Mouse (Mus musculus) MEL (cell line): ENCODE measurements around the gene Smc5. TPM values are rescaled to one million over a fixed set of nuclear protein-coding genes. Genes with fewer than 3 reads are reported as not detected.

Source experiments
- DNase-seq: peaks from one replicate; pipeline ENCODE4 v3.0.0; 2011; ENCODE audit warnings: low read depth, low spot score
- H3K27ac ChIP-seq: 2 replicates; pipeline ENCODE4 v1.5.1; 2012; ENCODE audit warnings: low read depth, mild to moderate bottlenecking, control low read depth, low read length, moderate library complexity; ENCODE audit not compliant: control insufficient read depth
- H3K27me3 ChIP-seq, 2 experiments: fragments of 150-350 bp in 1 of 2; sonication (generic) in 1 of 2; 2 replicates each; pipeline ENCODE4 v1.6.1; 2012; ENCODE audit warnings: low read length in 2 of 2, mild to moderate bottlenecking in 2 of 2, improper control_type of control experiment in 1 of 2, moderate library complexity in 1 of 2; ENCODE audit not compliant: insufficient read depth in 2 of 2, control insufficient read depth in 1 of 2
- H3K36me3 ChIP-seq, 2 experiments: 2 replicates each; pipeline ENCODE4 v1.6.1; 2012 to 2014; ENCODE audit warnings: low read length in 2 of 2, improper control_type of control experiment in 1 of 2, inconsistent platforms in 1 of 2, mild to moderate bottlenecking in 1 of 2; ENCODE audit not compliant: insufficient read depth in 2 of 2, control insufficient read depth in 1 of 2
- H3K4me1 ChIP-seq, 2 experiments: fragments of 150-350 bp in 1 of 2; sonication (generic) in 1 of 2; 2 replicates each; pipeline ENCODE4 v1.6.1; 2012; ENCODE audit warnings: low read length in 2 of 2, improper control_type of control experiment in 1 of 2, mild to moderate bottlenecking in 1 of 2; ENCODE audit not compliant: insufficient read depth in 2 of 2, control insufficient read depth in 1 of 2
- H3K4me3 ChIP-seq, 2 experiments: fragments of 150-350 bp in 1 of 2; sonication (generic) in 1 of 2; 2 replicates each; pipeline ENCODE4 v1.5.1; 2012; ENCODE audit warnings: low read depth in 2 of 2, low read length in 2 of 2, mild to moderate bottlenecking in 2 of 2, moderate library complexity in 2 of 2, control low read depth in 1 of 2, improper control_type of control experiment in 1 of 2; ENCODE audit not compliant: control insufficient read depth in 1 of 2, insufficient read depth in 1 of 2
- H3K79me2 ChIP-seq: 2 replicates; pipeline ENCODE4 v1.6.1; 2012; ENCODE audit warnings: mild to moderate bottlenecking, low read length, moderate library complexity; ENCODE audit not compliant: control insufficient read depth, poor library complexity, insufficient read depth
- H3K9ac ChIP-seq: 2 replicates; pipeline ENCODE4 v1.6.1; 2012; ENCODE audit warnings: low read depth, mild to moderate bottlenecking, control low read depth, low read length, moderate library complexity; ENCODE audit not compliant: control insufficient read depth, poor library complexity, severe bottlenecking
- H3K9me3 ChIP-seq: fragments of 150-350 bp; sonication (generic); replicated peaks from 2 replicates; pipeline ENCODE4 v1.6.1; 2012; ENCODE audit warnings: mild to moderate bottlenecking, low read length, improper control_type of control experiment, moderate library complexity; ENCODE audit not compliant: insufficient read depth
- CHD1 ChIP-seq: IDR thresholded peaks from 2 replicates; pipeline ENCODE4 v1.6.1; 2012; ENCODE audit warnings: low read depth, mild to moderate bottlenecking, inconsistent platforms, low read length, improper control_type of control experiment
- CTCF ChIP-seq, 3 experiments: IDR thresholded peaks in 2 of 3; conservative IDR thresholded peaks in 1 of 3; 2 replicates each; pipeline ENCODE4 v1.5.1; 2011 to 2012; ENCODE audit warnings: low read length in 3 of 3, low read depth in 2 of 3, mild to moderate bottlenecking in 2 of 3, improper control_type of control experiment in 1 of 3, inconsistent platforms in 1 of 3, mixed read lengths in 1 of 3, moderate library complexity in 1 of 3; ENCODE audit not compliant: control insufficient read depth in 1 of 3, insufficient read depth in 1 of 3, poor library complexity in 1 of 3, severe bottlenecking in 1 of 3
- ETS1 ChIP-seq: IDR thresholded peaks from 2 replicates; pipeline ENCODE4 v1.6.1; 2012; ENCODE audit warnings: low read depth, mild to moderate bottlenecking, inconsistent platforms, low read length, improper control_type of control experiment, moderate library complexity
- HCFC1 ChIP-seq: IDR thresholded peaks from 2 replicates; pipeline ENCODE4 v1.6.1; 2012; ENCODE audit warnings: low read depth, mild to moderate bottlenecking, inconsistent platforms, low read length, improper control_type of control experiment, moderate library complexity
- JUND ChIP-seq: IDR thresholded peaks from 2 replicates; pipeline ENCODE4 v1.6.1; 2011; ENCODE audit warnings: low read depth, mild to moderate bottlenecking, improper control_type of control experiment, low read length
- MAZ ChIP-seq: IDR thresholded peaks from 2 replicates; pipeline ENCODE4 v1.6.1; 2012; ENCODE audit warnings: low read depth, mild to moderate bottlenecking, inconsistent platforms, low read length, improper control_type of control experiment
- MYB ChIP-seq: IDR thresholded peaks from 2 replicates; pipeline ENCODE4 v1.6.1; 2011; ENCODE audit warnings: mild to moderate bottlenecking, low read depth, low read length, improper control_type of control experiment
- MYC ChIP-seq: IDR thresholded peaks from 2 replicates; pipeline ENCODE4 v1.6.1; 2011; ENCODE audit warnings: low read depth, mild to moderate bottlenecking, low read length, improper control_type of control experiment, moderate library complexity
- POLR2A ChIP-seq, 2 experiments: IDR thresholded peaks; 2 replicates each; pipeline ENCODE4 v1.6.1; 2011 to 2012; ENCODE audit warnings: low read length in 2 of 2, mild to moderate bottlenecking in 2 of 2, control low read depth in 1 of 2, improper control_type of control experiment in 1 of 2, low read depth in 1 of 2, moderate library complexity in 1 of 2; ENCODE audit not compliant: control insufficient read depth in 1 of 2, insufficient read depth in 1 of 2, poor library complexity in 1 of 2
- RAD21 ChIP-seq: IDR thresholded peaks from 2 replicates; pipeline ENCODE4 v1.6.1; 2011; ENCODE audit warnings: mild to moderate bottlenecking, low read depth, low read length, improper control_type of control experiment
- TCF12 ChIP-seq: IDR thresholded peaks from 2 replicates; pipeline ENCODE4 v1.6.1; 2014; ENCODE audit warnings: low read depth, mild to moderate bottlenecking, inconsistent platforms, low read length, improper control_type of control experiment, moderate library complexity
- USF1 ChIP-seq: IDR thresholded peaks from 2 replicates; pipeline ENCODE4 v1.6.1; 2014; ENCODE audit warnings: low read depth, mild to moderate bottlenecking, inconsistent platforms, low read length, improper control_type of control experiment, moderate library complexity
- USF2 ChIP-seq, 2 experiments: IDR thresholded peaks; 2 replicates each; pipeline ENCODE4 v1.6.1; 2011 to 2012; ENCODE audit warnings: improper control_type of control experiment in 2 of 2, low read length in 2 of 2, borderline replicate concordance in 1 of 2, inconsistent platforms in 1 of 2, low read depth in 1 of 2, mild to moderate bottlenecking in 1 of 2; ENCODE audit not compliant: insufficient read depth in 1 of 2
- ZC3H11A ChIP-seq: IDR thresholded peaks from 2 replicates; pipeline ENCODE4 v1.6.1; 2012; ENCODE audit warnings: low read depth, mild to moderate bottlenecking, inconsistent platforms, low read length, improper control_type of control experiment
- polyA plus RNA-seq, 2 experiments: library from polyadenylated mRNA; stranded (reverse) in 1 of 2; unstranded in 1 of 2; fragments of >175 nt in 1 of 2; fragments of >200 nt in 1 of 2; gene quantifications; 2 replicates each; pipeline versions ENCODE4 v1.2.1 to v1.2.4; 2012; ENCODE audit warnings: low replicate concordance in 2 of 2, low read depth in 1 of 2; ENCODE audit not compliant: insufficient read length in 2 of 2, insufficient read depth in 1 of 2, missing spikeins in 1 of 2
- total RNA-seq: library from RNA; depleted of rRNA; stranded (reverse); fragments of 300-350 nt; gene quantifications from 2 replicates; pipeline ENCODE4 v1.2.3, GENCODE M21; 2012

The Smc5 gene
- total and polyA plus RNA-seq, 3 experiments: 29.9 to 77.3 (median 36.8) TPM

GRCm38 (mm10) chr19:23297191-23297590, 23.5 kb upstream of the Smc5 start:
- Histone ChIP-seq H3K4me1 (no peaks in the 10 kb centered on the region), H3K27me3 (no peaks in the 10 kb centered on the region), H3K36me3 (no peaks in the 10 kb centered on the region), H3K4me3 (no peak overlapping the region), H3K9ac (no peak overlapping the region), H3K79me2 (no peaks in the 10 kb centered on the region), H3K27ac (no peak overlapping the region), H3K9me3 (no peaks in the 10 kb centered on the region)
- TF ChIP-seq ETS1 (no peak), MAZ (no peak), HCFC1 (no peak), TCF12 (no peak), MYC (no peak), JUND (no peak), CTCF (IDR thresholded peaks at IDR 0.05 in 2 of 3, conservative IDR thresholded peaks at IDR 0.05 in 1 of 3; ENCODE audit: control insufficient read depth in 1 of 3, insufficient read depth in 1 of 3, low read depth in 2 of 3, low read length in 3 of 3, poor library complexity in 1 of 3, severe bottlenecking in 1 of 3) (no peak), MYB (no peak), ZC3H11A (no peak)
- no peak for DNase-seq

GRCm38 (mm10) chr19:23289251-23289650, 15.6 kb upstream of the Smc5 start:
- no peak for TF ChIP-seq USF1
- TF ChIP-seq ZC3H11A: no peak
- no peak for TF ChIP-seq CTCF (IDR thresholded peaks at IDR 0.05 in 2 of 3, conservative IDR thresholded peaks at IDR 0.05 in 1 of 3; ENCODE audit: control insufficient read depth in 1 of 3, insufficient read depth in 1 of 3, low read depth in 2 of 3, low read length in 3 of 3, poor library complexity in 1 of 3, severe bottlenecking in 1 of 3)
- no peak for TF ChIP-seq RAD21
- TF ChIP-seq CHD1: no peak
- no peak for TF ChIP-seq USF2 (IDR thresholded peaks at IDR 0.05; ENCODE audit: borderline replicate concordance in 1 of 2, insufficient read depth in 1 of 2, low read depth in 1 of 2, low read length in 2 of 2)
- no peak for TF ChIP-seq POLR2A (IDR thresholded peaks at IDR 0.05; ENCODE audit: control insufficient read depth in 1 of 2, insufficient read depth in 1 of 2, low read depth in 1 of 2, low read length in 2 of 2, poor library complexity in 1 of 2)
- TF ChIP-seq TCF12: no peak
- no peak overlapping the region for H3K9ac ChIP-seq
- DNase-seq: no peak
- H3K4me3 ChIP-seq: no peak overlapping the region
- no peak overlapping the region for H3K27ac ChIP-seq
- H3K9me3 ChIP-seq: no peaks in the 10 kb centered on the region
- H3K4me1 ChIP-seq: no peaks in the 10 kb centered on the region
- H3K36me3 ChIP-seq: no peaks in the 10 kb centered on the region
- no peaks in the 10 kb centered on the region for H3K79me2 ChIP-seq
- H3K27me3 ChIP-seq: no peaks in the 10 kb centered on the region
